Mouse (Mus musculus) spleen, postnatal 10 days (tissue): ENCODE measurements around the gene Olfr1383.
"Not testable (repeated sequence)": the region's sequence is repeated elsewhere in the genome, so short reads cannot be mapped to it uniquely, and the experiment has no call there.

Experiments
- DNase-seq, 2 experiments: peaks; one replicate each; pipeline ENCODE4 v3.0.0; 2021 to 2022; ENCODE audit warnings: low spot score in 2 of 2

Olfr1383 gene

DNA sequence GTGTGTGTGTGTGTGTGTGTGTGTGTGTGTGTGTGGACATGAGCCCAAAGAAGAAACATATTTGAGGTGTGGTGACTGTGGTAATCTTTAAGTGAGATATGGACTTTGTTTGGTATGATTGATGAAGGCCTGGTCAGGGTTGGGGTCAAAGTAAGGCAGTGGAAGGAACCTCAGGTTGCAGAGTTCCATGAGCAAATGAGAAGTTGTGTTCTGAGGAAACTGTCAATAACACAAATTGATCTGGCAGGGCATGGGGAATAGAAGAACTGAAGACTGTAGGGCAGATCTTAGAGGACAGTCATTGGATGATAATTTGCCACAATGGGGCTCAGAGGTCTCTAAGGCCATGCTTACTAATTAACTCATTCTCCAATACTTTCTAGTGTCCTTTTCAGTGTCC is at the start of gene Olfr1383:
Gene Olfr1383, plus strand, starts transcription at position 301 of the 400 bp plus-strand sequence.
- DNase-seq, result no peak

DNA sequence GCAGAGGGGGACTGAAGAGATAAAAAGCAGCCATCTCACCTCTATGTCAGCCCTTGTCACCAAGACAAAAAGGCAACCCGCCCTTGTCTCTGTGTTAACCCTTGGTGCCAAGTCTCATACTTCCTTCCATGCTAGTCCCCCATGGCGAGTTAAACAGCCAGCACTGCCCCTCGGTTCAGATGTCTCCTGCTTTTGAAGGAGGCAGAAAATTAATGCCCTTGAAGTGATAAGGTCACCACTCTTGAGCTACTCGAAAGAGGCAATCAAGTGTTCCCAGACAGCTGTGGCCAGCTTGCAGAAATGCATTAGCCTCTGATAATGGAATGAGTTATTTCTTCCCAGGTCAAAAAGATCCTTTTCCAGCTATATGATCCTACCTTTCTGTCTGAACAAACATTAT is 33.5 kb upstream of the Olfr1383 start:
- DNase-seq, result no peak

DNA sequence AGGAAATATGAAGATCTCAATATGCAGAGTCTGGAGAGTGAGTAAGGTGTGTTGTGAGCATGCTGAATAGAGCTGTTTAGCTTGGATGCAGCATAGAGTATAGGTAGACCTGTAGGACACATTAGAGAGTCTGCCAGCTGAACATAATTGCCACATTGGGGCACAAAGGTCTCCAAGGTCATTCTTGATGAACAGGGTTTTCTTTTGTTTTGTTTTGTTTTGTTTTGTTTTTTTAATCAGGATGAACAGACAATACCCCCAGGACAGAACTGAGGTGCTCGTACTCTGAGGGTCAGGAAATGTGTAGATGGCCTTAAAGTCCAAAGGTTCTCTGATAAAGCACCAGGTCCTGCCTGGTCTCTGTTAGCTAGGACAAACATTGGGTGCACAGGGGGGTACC is 30.7 kb upstream of the Olfr1383 start, which contains the start of gene Olfr1385:
Gene Olfr1385, plus strand, starts transcription at position 301 of the 400 bp plus-strand sequence.
- not testable (repeated sequence) for DNase-seq

DNA sequence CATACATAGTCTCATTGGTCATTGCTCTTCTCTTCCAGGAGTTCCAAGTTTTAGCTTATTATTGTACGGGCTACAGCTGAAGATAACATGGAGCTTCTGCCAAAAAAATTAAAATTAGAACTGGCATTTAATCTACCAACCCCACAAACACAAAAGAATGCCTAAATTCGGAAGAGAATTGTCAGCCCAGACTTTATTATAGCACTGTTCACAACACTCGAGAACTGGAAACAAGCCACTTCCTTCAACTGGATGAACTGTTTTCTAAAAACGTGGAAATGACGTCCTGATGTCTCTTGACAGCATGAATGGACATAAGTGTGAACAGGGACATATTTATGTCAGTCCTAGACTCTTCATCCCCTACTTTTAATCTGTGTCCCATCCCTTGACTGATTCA is 1.4 kb upstream of the Olfr1383 start:
- DNase-seq, result no peak

DNA sequence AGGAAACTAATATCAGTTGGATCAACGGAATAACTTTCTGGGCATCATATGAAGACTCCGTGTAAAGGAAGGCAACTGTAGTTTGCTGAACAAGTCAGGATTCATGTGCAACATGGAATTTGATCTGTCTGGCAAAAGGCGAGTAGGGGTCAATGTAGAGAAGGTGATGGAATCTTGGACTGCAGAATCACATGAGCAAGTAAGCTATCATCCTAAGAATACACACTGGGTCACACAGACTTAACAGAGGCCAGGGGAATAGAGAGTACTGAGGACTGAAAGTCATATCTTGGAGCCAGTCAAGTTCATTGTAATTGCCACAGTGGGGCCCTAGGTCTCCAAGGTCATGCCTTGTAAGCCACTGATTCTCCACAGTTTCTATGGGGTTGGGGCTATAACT is 8.5 kb downstream of the Olfr1383 start, which contains the start of gene Olfr1382:
Gene Olfr1382, plus strand, starts transcription at position 301 of the 400 bp plus-strand sequence.
- no peak for DNase-seq

DNA sequence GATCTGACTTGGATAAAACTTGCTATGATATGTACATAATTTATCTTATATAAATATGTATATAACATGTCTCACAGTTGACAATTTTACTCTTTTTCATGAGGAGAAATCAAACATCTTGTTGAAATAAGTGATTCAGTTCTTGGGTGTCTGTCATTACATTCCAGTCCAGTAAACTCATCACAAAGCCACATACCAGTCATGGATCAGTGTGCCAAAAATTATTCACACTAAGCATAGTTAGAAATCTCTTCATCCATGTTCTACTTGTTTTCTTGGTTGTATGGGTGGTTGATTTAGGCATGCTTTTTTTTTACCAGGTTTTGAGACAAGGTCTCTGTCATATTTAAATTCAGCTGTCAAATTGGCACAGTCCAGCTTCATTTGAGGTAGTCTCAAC is 13.3 kb downstream of the Olfr1383 start:
- DNase-seq, result no peak

DNA sequence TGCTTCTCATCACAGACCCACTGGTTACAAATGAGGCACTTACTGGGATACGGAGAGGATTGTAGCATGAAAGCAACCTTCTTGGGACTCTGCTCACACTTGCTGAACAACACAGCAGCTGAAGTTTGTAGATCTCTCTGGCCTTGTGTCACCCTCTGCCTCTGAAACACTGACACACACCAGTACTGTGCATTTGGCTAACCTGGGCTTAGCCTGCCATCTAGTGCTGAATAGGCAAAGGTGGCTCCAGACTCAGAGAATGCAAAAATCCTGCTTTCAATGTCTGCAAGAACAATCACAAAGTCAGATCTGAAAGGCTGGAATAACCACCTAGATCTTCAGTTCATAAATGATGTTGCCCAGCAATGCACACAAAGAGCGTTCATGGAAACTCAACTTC is 17.2 kb downstream of the Olfr1383 start:
- DNase-seq, result not testable (repeated sequence)

DNA sequence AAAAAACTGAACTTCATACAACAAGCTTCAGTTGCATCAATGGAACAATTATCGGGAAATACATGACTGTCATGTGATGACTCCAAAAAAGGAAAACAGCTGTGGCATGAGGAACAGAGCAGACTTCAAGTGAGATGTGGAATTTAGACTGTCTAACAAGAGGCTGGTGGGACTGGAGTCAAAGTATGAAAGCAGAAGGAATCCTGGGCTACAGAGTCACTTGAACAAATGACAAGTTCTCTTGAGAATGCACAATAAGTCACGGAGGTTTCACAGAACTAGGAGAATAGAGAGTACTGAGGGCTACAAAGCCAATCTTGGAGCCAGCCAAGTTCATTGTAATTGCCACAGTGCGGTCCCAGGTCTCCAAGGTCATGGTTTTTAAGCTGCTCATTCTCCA is 23.7 kb downstream of the Olfr1383 start, which contains the start of gene Olfr1381:
Gene Olfr1381, plus strand, starts transcription at position 301 of the 400 bp plus-strand sequence.
- not testable (repeated sequence) for DNase-seq

DNA sequence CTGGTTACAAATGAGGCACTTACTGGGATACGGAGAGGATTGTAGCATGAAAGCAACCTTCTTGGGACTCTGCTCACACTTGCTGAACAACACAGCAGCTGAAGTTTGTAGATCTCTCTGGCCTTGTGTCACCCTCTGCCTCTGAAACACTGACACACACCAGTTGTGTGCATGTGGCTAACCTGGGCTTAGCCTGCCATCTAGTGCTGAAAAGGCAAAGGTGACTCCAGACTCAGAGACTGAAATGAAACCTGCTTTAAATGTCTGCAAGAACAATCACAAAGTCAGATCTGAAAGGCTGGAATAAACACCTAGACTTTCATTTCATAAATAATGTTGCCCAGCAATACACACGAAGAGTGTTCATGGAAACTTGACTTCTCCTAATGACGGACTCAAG is 34.6 kb downstream of the Olfr1383 start:
- DNase-seq, result not testable (repeated sequence)

DNA sequence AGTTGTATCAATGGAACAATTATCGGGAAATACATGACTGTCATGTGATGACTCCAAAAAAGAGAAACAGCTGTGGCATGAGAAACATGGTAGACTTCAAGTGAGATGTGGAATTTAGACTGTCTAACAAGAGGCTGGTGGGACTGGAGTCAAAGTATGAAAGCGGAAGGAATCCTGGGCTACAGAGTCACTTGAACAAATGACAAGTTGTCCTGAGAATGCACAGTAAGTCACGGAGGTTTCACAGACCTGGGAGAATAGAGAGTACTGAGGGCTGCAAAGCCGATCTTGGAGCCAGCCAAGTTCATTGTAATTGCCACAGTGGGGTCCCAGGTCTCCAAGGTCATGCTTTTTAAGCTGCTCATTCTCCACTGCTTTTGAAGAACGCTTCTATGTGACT is 37.1 kb downstream of the Olfr1383 start, which contains the start of gene Olfr1380:
Gene Olfr1380, plus strand, starts transcription at position 301 of the 400 bp plus-strand sequence.
- not testable (repeated sequence) for DNase-seq

DNA sequence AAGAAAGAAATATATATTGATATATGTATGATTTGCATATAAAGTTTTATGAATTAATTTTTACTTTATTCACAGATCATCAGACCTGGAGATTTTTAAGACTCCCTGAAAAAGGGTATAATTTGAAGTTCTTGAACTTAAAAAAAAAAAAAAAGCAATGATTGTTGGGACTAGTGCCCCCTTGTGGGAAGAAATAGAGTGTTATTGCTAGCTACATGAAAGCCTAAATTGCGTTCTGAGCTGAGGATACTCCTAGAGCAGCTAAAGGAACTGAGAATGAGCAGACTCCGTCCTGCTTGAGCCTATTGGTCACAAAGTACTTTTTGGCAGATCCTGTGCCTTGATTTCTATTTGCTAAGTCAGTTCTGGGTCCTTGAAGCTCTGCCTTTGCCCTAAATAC is 55.6 kb downstream of the Olfr1383 start:
- DNase-seq, result not testable (repeated sequence)
